Mouse (Mus musculus): ENCODE results near the gene Ndufa13. TPM values are rescaled to one million over a fixed set of nuclear protein-coding genes. Genes with fewer than 3 reads are reported as not detected.
A peak's percentile ranks its signal among the peaks of the same experiment; 100 is the strongest.

Ndufa13 gene
- total RNA-seq, 1 experiment: 146 TPM

DNA sequence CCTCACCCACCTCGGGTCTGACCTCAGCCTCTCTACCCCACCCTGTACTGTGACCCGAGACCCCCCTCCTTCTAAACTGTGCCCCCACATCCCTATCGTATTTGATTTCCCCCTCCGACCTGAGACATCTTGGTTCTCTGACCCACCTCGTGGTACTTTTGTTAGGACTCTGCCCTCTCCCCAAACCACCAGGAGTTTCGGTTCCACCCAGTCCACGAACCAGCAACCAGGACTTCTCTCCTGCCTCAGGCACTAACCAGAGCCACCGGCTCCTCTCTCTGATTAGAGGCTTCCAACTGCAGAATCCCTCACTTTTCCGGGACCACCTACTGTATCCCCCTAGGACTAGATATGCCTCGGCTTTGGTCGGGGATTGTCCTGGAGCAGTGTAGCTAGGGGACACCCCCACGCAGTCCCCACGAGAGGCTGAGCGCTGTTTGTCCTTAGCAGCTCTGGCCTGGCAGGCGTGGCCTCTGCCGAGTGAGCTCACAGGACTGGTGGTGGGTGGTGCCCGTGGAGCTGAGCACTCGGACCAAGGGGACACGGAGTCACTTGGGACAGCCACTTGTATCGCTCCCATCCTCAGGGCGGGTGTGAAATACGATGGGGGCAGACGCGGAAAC lies 14.0 kb downstream of the Ndufa13 start:
- no peaks in the 10 kb centered on the region for H3K9me3 ChIP-seq (ENCODE audit: control insufficient read depth, insufficient read depth, low read depth, low read length)
- peak overlapping the region; percentile 5 to 57; a peak in 2 of 4 replicates for H3K4me3 ChIP-seq (ENCODE audit: insufficient read depth in 1 of 2, low read depth in 1 of 2, low read length in 2 of 2, poor library complexity in 1 of 2, severe bottlenecking in 1 of 2)
- no peak overlapping the region for H3K9ac ChIP-seq (ENCODE audit: insufficient read depth, low read depth, low read length, poor library complexity, severe bottlenecking)
- no peak overlapping the region for H3K27ac ChIP-seq (ENCODE audit: insufficient read depth, low read depth, low read length, poor library complexity, severe bottlenecking)
- no peak for DNase-seq (ENCODE audit: low read depth, low spot score)
- H3K4me1 ChIP-seq (ENCODE audit: control insufficient read depth in 2 of 2, insufficient read depth in 2 of 2, low read length in 2 of 2, poor library complexity in 1 of 2): peaks cover 3 to 14% of the 10 kb centered on the region in 2 experiments; a peak in 1 of 4 replicates
- TF ChIP-seq CHD2 (IDR thresholded peaks at IDR 0.05; ENCODE audit: low read depth, low read length) (no peak), MAFK (IDR thresholded peaks at IDR 0.05; ENCODE audit: insufficient read depth, low read depth, low read length) (no peak), HCFC1 (IDR thresholded peaks at IDR 0.05; ENCODE audit: borderline replicate concordance, insufficient read depth, low read length) (no peak), ZNF384 (IDR thresholded peaks at IDR 0.05; ENCODE audit: low read depth, low read length) (no peak), ZC3H11A (IDR thresholded peaks at IDR 0.05; ENCODE audit: borderline replicate concordance, low read depth, low read length) (no peak)
- in situ Hi-C loops (cut with MboI; ENCODE audit: low sequenced_read_pairs in 2 of 2, unreplicated experiment in 2 of 2): no loop called here
- H3K36me3 ChIP-seq (ENCODE audit: control insufficient read depth, insufficient read depth, low read length, poor library complexity, severe bottlenecking): no peaks in the 10 kb centered on the region

DNA sequence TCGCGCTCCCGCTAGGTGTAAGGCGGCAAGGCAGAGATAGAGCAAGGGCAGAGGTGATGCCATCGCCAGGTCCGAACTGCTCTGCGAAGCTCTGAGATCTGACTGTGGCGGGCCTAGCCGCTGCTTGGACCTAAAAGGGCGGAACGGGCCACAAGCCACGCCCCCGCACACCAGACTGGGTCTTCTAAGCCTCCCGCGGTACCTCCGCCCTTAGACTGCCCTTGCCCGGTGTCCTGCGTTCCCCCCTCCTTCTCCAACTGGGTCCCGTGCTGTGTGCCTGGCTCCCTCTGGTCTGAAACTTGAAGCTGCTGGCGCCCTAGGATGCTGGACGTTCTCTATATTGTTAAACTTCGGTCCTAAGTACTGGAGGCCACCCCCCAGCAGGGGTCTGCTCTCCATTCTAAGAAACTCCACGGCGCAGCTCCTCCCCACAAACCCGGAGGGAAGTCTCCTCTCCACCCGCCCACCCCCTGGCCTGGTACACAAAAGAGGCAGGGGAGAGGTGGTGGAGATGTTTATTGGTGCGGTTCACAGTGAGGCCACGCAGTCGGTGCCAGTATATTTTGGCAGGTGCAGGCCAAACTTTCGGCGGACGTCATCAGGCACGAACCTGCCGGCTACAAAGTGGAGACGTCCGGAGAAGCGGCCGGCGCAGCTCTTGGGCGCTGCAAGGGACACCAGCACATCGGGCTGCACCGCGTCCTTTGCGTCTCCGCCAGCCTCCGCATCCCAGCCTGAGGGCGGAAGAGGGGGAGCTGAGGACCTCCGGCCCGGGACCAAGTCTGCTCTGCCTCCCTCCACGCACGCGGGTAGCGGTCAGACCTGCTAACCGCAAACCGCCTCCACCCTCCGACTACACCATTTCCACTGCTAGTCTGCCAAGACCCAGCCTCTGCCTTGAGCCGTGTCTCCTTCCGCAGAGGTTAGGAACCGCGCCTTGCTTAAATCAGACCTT lies 14.8 kb downstream of the Ndufa13 start, which contains the start of gene Cilp2:
Cilp2 (minus strand) TSS at position 399 of the 955 bp plus-strand sequence.
- peak within 1 kb of the TSS; percentile 5 to 57 for H3K4me3 ChIP-seq (ENCODE audit: insufficient read depth in 1 of 2, low read depth in 1 of 2, low read length in 2 of 2, poor library complexity in 1 of 2, severe bottlenecking in 1 of 2)
- no peak within 1 kb of the TSS for H3K27ac ChIP-seq (ENCODE audit: insufficient read depth, low read depth, low read length, poor library complexity, severe bottlenecking)
- no peaks in the 10 kb centered on the region for H3K36me3 ChIP-seq (ENCODE audit: control insufficient read depth, insufficient read depth, low read length, poor library complexity, severe bottlenecking)
- no peak within 1 kb of the TSS for H3K9ac ChIP-seq (ENCODE audit: insufficient read depth, low read depth, low read length, poor library complexity, severe bottlenecking)
- no peaks in the 10 kb centered on the region for H3K9me3 ChIP-seq (ENCODE audit: control insufficient read depth, insufficient read depth, low read depth, low read length)
- peaks cover 3 to 16% of the 10 kb centered on the region in 2 experiments; a peak in 1 of 4 replicates for H3K4me1 ChIP-seq (ENCODE audit: control insufficient read depth in 2 of 2, insufficient read depth in 2 of 2, low read length in 2 of 2, poor library complexity in 1 of 2)
- peak; percentile 54 for DNase-seq (ENCODE audit: low read depth, low spot score)
- no peak for TF ChIP-seq MAFK (IDR thresholded peaks at IDR 0.05; ENCODE audit: insufficient read depth, low read depth, low read length)
- TF ChIP-seq HCFC1 (IDR thresholded peaks at IDR 0.05; ENCODE audit: borderline replicate concordance, insufficient read depth, low read length): no peak
- no peak for TF ChIP-seq ZC3H11A (IDR thresholded peaks at IDR 0.05; ENCODE audit: borderline replicate concordance, low read depth, low read length)
- no peak for TF ChIP-seq CHD2 (IDR thresholded peaks at IDR 0.05; ENCODE audit: low read depth, low read length)
- no peak for TF ChIP-seq ZNF384 (IDR thresholded peaks at IDR 0.05; ENCODE audit: low read depth, low read length)
- in situ Hi-C loops (cut with MboI; ENCODE audit: low sequenced_read_pairs in 2 of 2, unreplicated experiment in 2 of 2): no loop called here

DNA sequence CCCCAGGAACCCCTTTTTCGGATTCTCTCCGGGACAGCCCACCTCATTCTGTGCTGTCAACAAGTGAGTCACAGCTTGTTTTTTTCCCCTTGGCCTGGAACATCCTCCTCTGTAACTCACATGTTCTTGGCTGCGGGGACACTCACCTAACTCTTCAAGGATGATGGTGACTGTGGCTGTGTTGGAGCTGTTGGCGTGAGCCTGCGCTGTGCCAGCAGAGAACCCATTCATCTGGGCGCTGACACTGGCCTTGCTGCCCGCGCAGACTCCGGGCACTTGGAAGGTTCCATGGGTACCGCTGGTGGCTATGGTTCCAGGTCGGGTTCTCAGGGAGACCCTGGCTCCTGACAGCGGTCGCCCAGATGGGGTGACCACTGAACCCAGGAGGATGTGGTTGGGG lies 18.2 kb downstream of the Ndufa13 start:
- peaks cover 0 to 22% of the 10 kb centered on the region in 2 experiments; a peak in 1 of 4 replicates for H3K4me1 ChIP-seq (ENCODE audit: control insufficient read depth in 2 of 2, insufficient read depth in 2 of 2, low read length in 2 of 2, poor library complexity in 1 of 2)
- H3K9ac ChIP-seq (ENCODE audit: insufficient read depth, low read depth, low read length, poor library complexity, severe bottlenecking): no peak overlapping the region
- in situ Hi-C loops (cut with MboI; ENCODE audit: low sequenced_read_pairs in 2 of 2, unreplicated experiment in 2 of 2): no loop called here
- no peaks in the 10 kb centered on the region for H3K36me3 ChIP-seq (ENCODE audit: control insufficient read depth, insufficient read depth, low read length, poor library complexity, severe bottlenecking)
- H3K27ac ChIP-seq (ENCODE audit: insufficient read depth, low read depth, low read length, poor library complexity, severe bottlenecking): no peak overlapping the region
- H3K9me3 ChIP-seq (ENCODE audit: control insufficient read depth, insufficient read depth, low read depth, low read length): no peaks in the 10 kb centered on the region
- no peak overlapping the region for H3K4me3 ChIP-seq (ENCODE audit: insufficient read depth in 1 of 2, low read depth in 1 of 2, low read length in 2 of 2, poor library complexity in 1 of 2, severe bottlenecking in 1 of 2)
- TF ChIP-seq CHD2 (IDR thresholded peaks at IDR 0.05; ENCODE audit: low read depth, low read length) (no peak), ZC3H11A (IDR thresholded peaks at IDR 0.05; ENCODE audit: borderline replicate concordance, low read depth, low read length) (no peak), ZNF384 (IDR thresholded peaks at IDR 0.05; ENCODE audit: low read depth, low read length) (no peak), HCFC1 (IDR thresholded peaks at IDR 0.05; ENCODE audit: borderline replicate concordance, insufficient read depth, low read length) (no peak), MAFK (IDR thresholded peaks at IDR 0.05; ENCODE audit: insufficient read depth, low read depth, low read length) (no peak)
- no peak for DNase-seq (ENCODE audit: low read depth, low spot score)

DNA sequence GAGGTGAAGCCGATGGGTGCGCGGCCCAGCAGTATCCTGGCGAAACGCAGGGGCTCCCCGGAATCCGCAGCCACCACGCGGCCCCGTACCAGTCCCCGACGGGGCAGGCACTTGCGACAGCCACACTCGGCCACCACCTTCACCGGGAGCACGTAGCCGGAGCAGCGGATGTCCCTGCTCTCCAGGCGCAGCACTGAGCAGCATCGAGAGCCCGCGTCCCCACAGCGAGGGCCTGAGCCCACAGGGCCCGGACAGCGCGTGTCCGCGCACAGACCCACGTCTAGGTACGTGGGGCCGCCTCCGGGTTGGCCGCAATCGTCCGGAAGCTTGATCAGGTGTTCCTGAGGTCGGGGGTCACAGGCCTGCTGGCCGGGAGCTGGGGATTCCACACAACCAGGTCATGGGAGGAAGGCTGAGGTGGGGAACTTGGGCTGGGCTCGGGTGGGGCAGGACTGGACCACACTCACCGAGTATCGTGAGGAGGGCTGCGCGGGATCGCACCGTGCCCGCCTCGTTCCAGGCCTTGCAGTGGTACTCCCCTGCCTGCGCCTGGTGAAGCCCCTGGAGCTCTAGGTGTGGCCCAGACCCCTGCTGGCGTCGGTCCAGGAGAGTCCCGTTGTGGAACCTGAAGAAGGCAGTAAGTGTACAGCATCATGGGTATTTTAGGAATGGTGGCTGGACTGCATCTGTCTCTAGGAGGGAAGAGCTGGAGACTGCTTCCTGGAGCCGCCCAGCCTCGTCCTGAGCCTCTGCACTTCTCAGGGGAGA lies 19.3 kb downstream of the Ndufa13 start:
- TF ChIP-seq ZNF384 (IDR thresholded peaks at IDR 0.05; ENCODE audit: low read depth, low read length) (no peak), ZC3H11A (IDR thresholded peaks at IDR 0.05; ENCODE audit: borderline replicate concordance, low read depth, low read length) (no peak), HCFC1 (IDR thresholded peaks at IDR 0.05; ENCODE audit: borderline replicate concordance, insufficient read depth, low read length) (no peak), MAFK (IDR thresholded peaks at IDR 0.05; ENCODE audit: insufficient read depth, low read depth, low read length) (no peak), CHD2 (IDR thresholded peaks at IDR 0.05; ENCODE audit: low read depth, low read length) (no peak)
- peaks cover 0 to 15% of the 10 kb centered on the region in 2 experiments; a peak in 1 of 4 replicates for H3K4me1 ChIP-seq (ENCODE audit: control insufficient read depth in 2 of 2, insufficient read depth in 2 of 2, low read length in 2 of 2, poor library complexity in 1 of 2)
- no peak for DNase-seq (ENCODE audit: low read depth, low spot score)
- no peaks in the 10 kb centered on the region for H3K36me3 ChIP-seq (ENCODE audit: control insufficient read depth, insufficient read depth, low read length, poor library complexity, severe bottlenecking)
- H3K9ac ChIP-seq (ENCODE audit: insufficient read depth, low read depth, low read length, poor library complexity, severe bottlenecking): 0 out of 2 replicates have a peak overlapping the region, but pooled peaks have one; percentile 11
- H3K27ac ChIP-seq (ENCODE audit: insufficient read depth, low read depth, low read length, poor library complexity, severe bottlenecking): no peak overlapping the region
- H3K9me3 ChIP-seq (ENCODE audit: control insufficient read depth, insufficient read depth, low read depth, low read length): no peaks in the 10 kb centered on the region
- H3K4me3 ChIP-seq (ENCODE audit: insufficient read depth in 1 of 2, low read depth in 1 of 2, low read length in 2 of 2, poor library complexity in 1 of 2, severe bottlenecking in 1 of 2): peak overlapping the region; percentile 40 to 55; a peak in 3 of 4 replicates
- in situ Hi-C loops (cut with MboI; ENCODE audit: low sequenced_read_pairs in 2 of 2, unreplicated experiment in 2 of 2): no loop called here
